Mouse (Mus musculus) limb, embryonic 12.5 days (tissue): ENCODE measurements around the gene Lrig1. TPM values are rescaled to one million over a fixed set of nuclear protein-coding genes. Genes with fewer than 3 reads are reported as not detected.

Experiments
- ATAC-seq: fragments of 200-750 bp; cut with Nextera tagmentation; 2 replicates; pipeline ENCODE4 v1.8.0; 2017; ENCODE audit warnings: low read depth, moderate TSS enrichment; ENCODE audit not compliant: insufficient number of reproducible peaks, insufficient read depth, low FRiP score, low TSS enrichment
- H3K27ac ChIP-seq: fragments of 300-500 bp; sonication (generic); 2 replicates; pipeline ENCODE4 v1.5.1; 2016; ENCODE audit warnings: mild to moderate bottlenecking, moderate library complexity
- H3K27me3 ChIP-seq: fragments of 300-500 bp; sonication (generic); 2 replicates; pipeline ENCODE4 v1.6.1; 2016; ENCODE audit warnings: mild to moderate bottlenecking, moderate library complexity
- H3K36me3 ChIP-seq: fragments of 300-500 bp; sonication (generic); 2 replicates; pipeline ENCODE4 v1.6.1; 2016; ENCODE audit warnings: mild to moderate bottlenecking, moderate library complexity
- H3K4me1 ChIP-seq: fragments of 300-500 bp; sonication (generic); replicated peaks from 2 replicates; pipeline ENCODE4 v1.6.1; 2016
- H3K4me2 ChIP-seq: fragments of 300-500 bp; sonication (generic); 2 replicates; pipeline ENCODE4 v1.6.1; 2016; ENCODE audit warnings: mild to moderate bottlenecking, moderate library complexity
- H3K4me3 ChIP-seq: fragments of 300-500 bp; sonication (generic); replicated peaks from 2 replicates; pipeline ENCODE4 v1.5.1; 2016; ENCODE audit warnings: mild to moderate bottlenecking
- H3K9ac ChIP-seq: fragments of 300-500 bp; sonication (generic); replicated peaks from 2 replicates; pipeline ENCODE4 v1.6.1; 2016; ENCODE audit warnings: mild to moderate bottlenecking, moderate library complexity
- H3K9me3 ChIP-seq: fragments of 300-500 bp; sonication (generic); 2 replicates; pipeline ENCODE4 v1.6.1; 2016; ENCODE audit warnings: mild to moderate bottlenecking, moderate library complexity
- WGBS: fragments of 180-500 bp; shearing (Covaris S2); methylation state at CpG from one replicate; pipeline ENCODE4 v1.1.7; 2016; 5-methylcytosine and 5-hydroxymethylcytosine counted together
- polyA plus RNA-seq: library from polyadenylated mRNA; unstranded; fragments of >200 nt; fragmentation: Nextera tagmentation; extraction: Ambion mirVana; gene quantifications from 2 replicates; pipeline ENCODE4 v1.2.1, GENCODE M21; 2016

Gene Lrig1
- polyA plus RNA-seq, 1 experiment from 2014 or later: 20.5 TPM

DNA sequence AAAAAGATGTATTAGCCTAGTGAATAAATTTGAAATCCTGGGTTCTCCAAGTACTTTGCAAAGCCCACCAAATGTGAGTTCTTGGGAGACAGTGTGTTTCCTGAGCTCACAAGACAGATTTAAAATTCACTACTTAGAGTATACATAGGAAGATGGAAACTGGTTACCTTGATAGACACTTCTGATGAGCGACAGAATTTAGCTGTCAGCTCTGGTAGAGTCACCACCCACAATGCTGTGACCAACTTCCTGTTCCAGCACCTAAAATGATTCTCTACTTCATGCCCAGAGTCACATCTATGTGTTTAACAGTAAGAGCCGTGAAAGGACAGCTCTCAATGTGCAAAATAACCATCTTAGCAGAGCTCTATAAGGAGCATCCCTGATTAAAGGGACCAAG is 27.5 kb downstream of the Lrig1 start:
- Histone ChIP-seq H3K9ac (no peak overlapping the region), H3K9me3 (no peaks in the 10 kb centered on the region), H3K4me2 (no peak overlapping the region), H3K4me3 (no peak overlapping the region), H3K4me1 (peaks cover 85% of the 10 kb centered on the region), H3K36me3 (no peaks in the 10 kb centered on the region), H3K27ac (no peak overlapping the region), H3K27me3 (peaks cover 9% of the 10 kb centered on the region)
- 89% methylated on average over 2 of the region's 2 CpGs for WGBS
- ATAC-seq: no peak

DNA sequence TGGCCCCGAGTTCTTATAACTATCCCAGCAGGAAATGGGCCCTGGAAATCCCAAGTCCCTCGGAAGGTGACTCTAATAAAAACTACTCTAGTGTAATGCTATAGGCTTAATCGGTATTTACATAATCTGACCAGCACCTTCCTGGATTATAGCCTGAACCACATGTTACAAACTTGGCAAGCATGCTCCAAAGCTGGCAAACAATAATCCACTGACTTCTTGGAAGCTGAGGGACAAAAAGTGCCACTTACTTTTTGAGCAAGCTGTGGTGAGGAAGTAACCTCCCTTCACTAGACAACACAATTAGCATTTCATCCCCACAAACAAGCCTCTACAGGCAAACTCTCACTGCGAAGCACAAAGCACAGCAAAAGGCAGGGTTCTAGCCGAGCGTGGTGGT is 30.6 kb downstream of the Lrig1 start:
- WGBS: 55% methylated on average over 6 of the region's 6 CpGs
- H3K27ac ChIP-seq: no peak overlapping the region
- no peaks in the 10 kb centered on the region for H3K36me3 ChIP-seq
- H3K9me3 ChIP-seq: no peaks in the 10 kb centered on the region
- H3K27me3 ChIP-seq: peaks cover 4% of the 10 kb centered on the region; the same call in 1 of the 2 replicates
- H3K4me1 ChIP-seq: peaks cover 79% of the 10 kb centered on the region
- ATAC-seq: no peak
- H3K4me2 ChIP-seq: no peak overlapping the region
- H3K4me3 ChIP-seq: no peak overlapping the region
- H3K9ac ChIP-seq: no peak overlapping the region

GRCm38 (mm10) chr6:94668204-94668863 is 31.6 kb downstream of the Lrig1 start:
- Histone ChIP-seq H3K4me1 (peaks cover 75% of the 10 kb centered on the region), H3K4me3 (no peak overlapping the region)
- WGBS: 38% methylated on average over 13 of the region's 13 CpGs

GRCm38 (mm10) chr6:94667131-94667530 is 32.8 kb downstream of the Lrig1 start:
- peaks cover 5% of the 10 kb centered on the region; the same call in 1 of the 2 replicates for H3K36me3 ChIP-seq
- H3K27ac ChIP-seq: no peak overlapping the region
- H3K9me3 ChIP-seq: no peaks in the 10 kb centered on the region
- no peak for ATAC-seq
- peaks cover 4% of the 10 kb centered on the region; the same call in 1 of the 2 replicates for H3K27me3 ChIP-seq
- no peak overlapping the region for H3K9ac ChIP-seq
- no peak overlapping the region for H3K4me3 ChIP-seq
- 78% methylated on average over 4 of the region's 4 CpGs for WGBS
- peaks cover 69% of the 10 kb centered on the region for H3K4me1 ChIP-seq
- H3K4me2 ChIP-seq: no peak overlapping the region

More at GRCm38 (mm10) chr6:94668204-94668863, 31.6 kb downstream of the Lrig1 start:
- Histone ChIP-seq H3K27me3 (peaks cover 4% of the 10 kb centered on the region; the same call in 1 of the 2 replicates), H3K27ac (no peak overlapping the region), H3K36me3 (no peaks in the 10 kb centered on the region), H3K9ac (no peak overlapping the region), H3K9me3 (no peaks in the 10 kb centered on the region), H3K4me2 (peak overlapping the region; percentile 22)
- no peak for ATAC-seq

GRCm38 (mm10) chr6:94666432-94667119 is 33.4 kb downstream of the Lrig1 start:
- H3K9ac ChIP-seq: no peak overlapping the region
- no peak for ATAC-seq
- H3K4me2 ChIP-seq: no peak overlapping the region
- H3K27ac ChIP-seq: no peak overlapping the region
- H3K4me1 ChIP-seq: peaks cover 63% of the 10 kb centered on the region
- 67% methylated on average over 7 of the region's 7 CpGs for WGBS
- H3K27me3 ChIP-seq: no peaks in the 10 kb centered on the region; the same call in 1 of the 2 replicates
- H3K4me3 ChIP-seq: no peak overlapping the region
- H3K9me3 ChIP-seq: no peaks in the 10 kb centered on the region
- peaks cover 10% of the 10 kb centered on the region for H3K36me3 ChIP-seq

DNA sequence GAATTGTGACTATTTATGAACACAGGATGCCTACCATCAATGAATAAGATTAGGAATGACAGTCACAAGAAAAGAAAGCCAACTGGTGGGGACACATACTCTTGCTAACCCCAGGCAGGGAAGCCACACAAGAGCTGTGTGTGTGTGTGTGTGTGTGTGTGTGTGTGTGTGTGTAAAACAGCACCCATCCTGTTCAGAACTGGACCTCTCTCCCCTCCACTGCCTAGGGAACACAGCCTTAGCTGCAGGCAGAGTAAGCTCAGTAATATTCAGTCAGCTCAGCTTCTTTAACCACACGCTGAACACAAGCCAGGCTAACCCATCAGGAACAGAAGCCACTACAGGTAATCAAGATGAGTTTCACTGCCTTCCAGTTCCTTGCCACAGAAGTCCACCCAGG is 34.3 kb downstream of the Lrig1 start:
- no peak overlapping the region for H3K4me3 ChIP-seq
- H3K4me1 ChIP-seq: peaks cover 63% of the 10 kb centered on the region
- H3K27me3 ChIP-seq: no peaks in the 10 kb centered on the region
- H3K9me3 ChIP-seq: no peaks in the 10 kb centered on the region
- H3K36me3 ChIP-seq: peaks cover 17% of the 10 kb centered on the region
- H3K9ac ChIP-seq: no peak overlapping the region
- 74% methylated on average over 1 of the region's 1 CpGs for WGBS
- no peak overlapping the region for H3K27ac ChIP-seq
- no peak for ATAC-seq
- H3K4me2 ChIP-seq: no peak overlapping the region

GRCm38 (mm10) chr6:94665248-94665647 is 34.7 kb downstream of the Lrig1 start:
- Histone ChIP-seq H3K4me3 (no peak overlapping the region), H3K9ac (no peak overlapping the region), H3K27me3 (no peaks in the 10 kb centered on the region), H3K4me2 (no peak overlapping the region), H3K9me3 (no peaks in the 10 kb centered on the region), H3K4me1 (peaks cover 65% of the 10 kb centered on the region), H3K27ac (no peak overlapping the region), H3K36me3 (peaks cover 21% of the 10 kb centered on the region)
- no peak for ATAC-seq
- 91% methylated on average over 7 of the region's 7 CpGs for WGBS

DNA sequence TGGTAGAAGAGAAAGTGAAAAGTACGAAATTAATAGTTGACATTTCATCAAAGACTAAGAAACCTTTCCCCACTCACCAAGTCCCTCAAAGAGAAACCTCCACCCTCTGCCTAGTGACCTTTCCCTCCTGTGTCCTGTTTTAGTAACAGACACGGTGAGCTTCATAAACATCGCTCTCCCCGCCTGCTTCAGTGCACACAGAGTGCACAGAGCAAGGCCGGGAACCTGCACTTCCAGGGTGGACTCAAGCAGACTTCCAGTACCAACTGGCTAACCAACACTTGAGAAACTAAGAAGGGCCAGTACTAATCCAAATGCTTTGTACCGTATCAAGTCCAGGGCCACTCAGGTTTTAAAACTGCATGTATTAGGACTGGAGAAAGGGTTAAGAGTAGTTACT is 36.0 kb downstream of the Lrig1 start:
- WGBS: 83% methylated on average over 6 of the region's 6 CpGs
- peaks cover 64% of the 10 kb centered on the region for H3K4me1 ChIP-seq
- no peak for ATAC-seq
- no peak overlapping the region for H3K4me3 ChIP-seq
- no peaks in the 10 kb centered on the region for H3K27me3 ChIP-seq
- H3K4me2 ChIP-seq: no peak overlapping the region
- H3K9ac ChIP-seq: no peak overlapping the region
- no peaks in the 10 kb centered on the region for H3K9me3 ChIP-seq
- no peak overlapping the region for H3K27ac ChIP-seq
- peaks cover 31% of the 10 kb centered on the region for H3K36me3 ChIP-seq

GRCm38 (mm10) chr6:94661923-94662322 is 38.0 kb downstream of the Lrig1 start:
- no peaks in the 10 kb centered on the region for H3K27me3 ChIP-seq
- no peak overlapping the region for H3K9ac ChIP-seq
- peaks cover 31% of the 10 kb centered on the region for H3K36me3 ChIP-seq
- no peak overlapping the region for H3K27ac ChIP-seq
- no peak overlapping the region for H3K4me2 ChIP-seq
- no peaks in the 10 kb centered on the region for H3K9me3 ChIP-seq
- no peak overlapping the region for H3K4me3 ChIP-seq
- peaks cover 64% of the 10 kb centered on the region for H3K4me1 ChIP-seq
- no peak for ATAC-seq
- 87% methylated on average over 9 of the region's 9 CpGs for WGBS

- H3K36me3 ChIP-seq: peaks cover 35% of the 10 kb centered on the region
- H3K27me3 ChIP-seq: no peaks in the 10 kb centered on the region
- H3K4me1 ChIP-seq: peaks cover 63% of the 10 kb centered on the region
- 93% methylated on average over 8 of the region's 8 CpGs for WGBS
- no peak for ATAC-seq
- no peaks in the 10 kb centered on the region for H3K9me3 ChIP-seq
- H3K27ac ChIP-seq: no peak overlapping the region
- no peak overlapping the region for H3K9ac ChIP-seq
- no peak overlapping the region for H3K4me2 ChIP-seq
- H3K4me3 ChIP-seq: no peak overlapping the region
Observed at GRCm38 (mm10) chr6:94661321-94661720, 38.6 kb downstream of the Lrig1 start.

DNA sequence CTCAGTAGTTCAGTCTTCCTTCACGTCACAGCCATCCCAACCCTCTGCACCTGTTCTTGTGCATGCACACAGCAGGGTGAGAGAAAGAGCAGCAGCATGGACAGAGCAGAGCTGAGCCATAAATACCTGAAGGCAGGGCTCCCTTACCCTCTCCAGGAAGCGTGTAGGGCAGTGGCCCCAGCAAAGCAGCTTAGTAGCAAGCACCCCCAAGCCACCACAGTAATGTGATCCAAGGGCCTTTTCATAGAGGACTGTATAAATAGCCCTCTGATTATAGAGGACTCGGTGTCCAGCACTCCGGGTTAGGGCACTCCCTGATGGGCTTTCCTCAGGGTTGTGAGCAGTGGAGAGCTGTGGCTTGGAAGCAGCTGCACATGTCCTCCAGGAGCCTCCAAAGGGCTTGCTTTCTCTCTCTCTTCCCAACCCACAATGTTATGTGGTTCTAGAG is 40.0 kb downstream of the Lrig1 start:
- ATAC-seq: no peak
- peaks cover 40% of the 10 kb centered on the region for H3K36me3 ChIP-seq
- no peak overlapping the region for H3K27ac ChIP-seq
- no peaks in the 10 kb centered on the region; the same call in 1 of the 2 replicates for H3K27me3 ChIP-seq
- no peak overlapping the region for H3K9ac ChIP-seq
- H3K4me1 ChIP-seq: peaks cover 58% of the 10 kb centered on the region
- no peaks in the 10 kb centered on the region for H3K9me3 ChIP-seq
- H3K4me2 ChIP-seq: no peak overlapping the region
- WGBS: 52% methylated on average over 4 of the region's 4 CpGs
- H3K4me3 ChIP-seq: no peak overlapping the region
